In the genomic region with DNA sequence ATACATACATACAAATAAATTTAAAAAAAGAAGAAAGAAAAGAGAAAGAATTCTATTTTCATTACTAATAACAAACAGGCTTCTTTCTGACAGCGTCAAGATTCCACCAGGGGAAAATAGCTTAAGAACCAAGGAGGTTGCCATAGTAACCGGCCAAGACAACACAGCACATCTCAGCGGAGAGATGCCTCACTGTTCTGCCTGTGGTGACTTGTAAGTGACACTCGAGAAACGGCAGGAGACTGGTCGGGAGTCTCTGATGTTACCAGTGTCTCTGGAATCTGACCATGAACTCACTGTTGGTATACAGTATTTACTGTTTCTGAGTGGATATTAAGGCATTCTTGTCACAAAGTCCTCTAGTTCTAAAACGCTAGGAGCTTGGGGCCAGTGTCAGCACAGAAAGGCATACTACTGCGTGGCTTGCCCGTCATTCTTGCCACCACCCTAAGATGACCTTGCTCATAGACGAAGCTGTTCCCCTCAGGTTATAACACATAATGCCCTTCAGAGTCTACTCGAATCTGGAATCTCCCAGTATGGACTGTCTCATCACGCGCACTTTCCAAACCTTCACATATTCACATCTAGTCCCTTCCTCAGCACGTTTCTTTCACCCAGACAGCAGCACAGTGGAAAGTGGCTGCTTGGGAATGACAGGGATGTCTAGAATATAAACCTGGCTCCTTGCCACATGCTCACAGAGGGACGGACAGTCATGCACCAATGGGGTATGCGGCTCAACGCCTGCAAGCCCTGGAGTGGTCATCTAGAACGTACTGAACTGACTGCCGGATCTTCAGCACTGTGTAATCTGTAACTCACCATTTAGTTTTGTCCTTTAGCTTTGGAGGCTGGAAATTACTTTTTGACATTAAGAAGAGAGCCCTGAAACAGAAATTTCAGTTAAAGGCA, we compare ENCODE assay signal across 10 mouse cellular contexts. TPM values are rescaled to one million over a fixed set of nuclear protein-coding genes. Genes with fewer than 3 reads are reported as not detected.
A peak's percentile ranks its signal among the peaks of the same experiment; 100 is the strongest.
DNase-seq lines count a peak whose midpoint lies in the region; ATAC-seq and TF ChIP-seq lines count a peak whose summit lies in the region.
"Had no signal": no experiment of that assay in that cellular context is flagged by ENCODE, and none has a peak within 500 bp of the region (broad histone marks: within the 10 kb centered on the region; RNA-seq: fewer than 3 reads in every experiment).

No protein-coding gene starts in this region.

- peak; percentile 19 for DNase-seq in CD4-positive, CD25-positive, alpha-beta regulatory T cell, adult 2 months (ENCODE audit: low read depth, low spot score)
- peak; percentile 35 for DNase-seq in lung, postnatal 0 days (ENCODE audit: low spot score)
- no peak for DNase-seq in lung, adult 18-20 months
- peak; percentile 63 to 76 for DNase-seq in right cerebral cortex, postnatal 10 days (ENCODE audit: low spot score in 2 of 2)
- no peak for DNase-seq in kidney, adult 8-10 months

- no peak overlapping the region for H3K27ac ChIP-seq in lung, postnatal 0 days (ENCODE audit: low read length)
- H3K27ac ChIP-seq in hindbrain, embryonic 16.5 days (ENCODE audit: low read depth, low read length) = peak overlapping the region; percentile 24; the same call in 1 of the 2 replicates
- no peak overlapping the region for H3K27ac ChIP-seq in kidney, embryonic 16.5 days (ENCODE audit: low read length)
- H3K27ac ChIP-seq: liver, embryonic 15.5 days had no signal

- no peaks in the 10 kb centered on the region for H3K4me1 ChIP-seq in lung, postnatal 0 days (ENCODE audit: insufficient read depth, low read depth, low read length)
- H3K4me1 ChIP-seq in hindbrain, embryonic 16.5 days (ENCODE audit: control insufficient read depth, insufficient read depth, low read depth, low read length) = peaks cover 3% of the 10 kb centered on the region
- H3K4me1 ChIP-seq in kidney, embryonic 16.5 days (ENCODE audit: insufficient read depth, low read length) = no peaks in the 10 kb centered on the region

- H3K4me3 ChIP-seq in lung, postnatal 0 days (ENCODE audit: low read depth, low read length) = no peak overlapping the region
- no peak overlapping the region for H3K4me3 ChIP-seq in hindbrain, embryonic 16.5 days (ENCODE audit: low read length)
- no peak overlapping the region for H3K4me3 ChIP-seq in kidney, embryonic 16.5 days (ENCODE audit: low read length)
- H3K4me3 ChIP-seq: liver, embryonic 15.5 days had no signal

- H3K4me2 ChIP-seq in lung, postnatal 0 days (replicated peaks; ENCODE audit: low read depth, low read length) = no peak overlapping the region
- no peak overlapping the region for H3K4me2 ChIP-seq in hindbrain, embryonic 16.5 days (ENCODE audit: low read length)
- H3K4me2 ChIP-seq in kidney, embryonic 16.5 days (replicated peaks; ENCODE audit: low read depth, low read length) = no peak overlapping the region
- H3K4me2 ChIP-seq: liver, embryonic 15.5 days had no signal

- TF ChIP-seq EP300 in lung, postnatal 0 days (IDR thresholded peaks at IDR 0.05) = no peak

- ATAC-seq in CD4-positive, CD25-positive, alpha-beta regulatory T cell, adult 4 months = no peak
- ATAC-seq in lung, postnatal 0 days = peak; percentile 44; the same call in 1 of the 2 replicates
- ATAC-seq in hindbrain, embryonic 16.5 days = peak; percentile 87
- ATAC-seq in kidney, embryonic 16.5 days (ENCODE audit: low FRiP score, low TSS enrichment) = no peak
- ATAC-seq: intestine, embryonic 16.5 days had no signal

- H3K9ac ChIP-seq in lung, postnatal 0 days (replicated peaks; ENCODE audit: low read depth) = no peak overlapping the region
- H3K9ac ChIP-seq in hindbrain, embryonic 16.5 days (ENCODE audit: low read depth, low read length) = no peak overlapping the region
- no peak overlapping the region for H3K9ac ChIP-seq in kidney, embryonic 16.5 days (replicated peaks; ENCODE audit: low read length)
- H3K9ac ChIP-seq: liver, embryonic 15.5 days had no signal

- no peaks in the 10 kb centered on the region for H3K27me3 ChIP-seq in lung, postnatal 0 days (replicated peaks; ENCODE audit: insufficient read depth, low read length)
- no peaks in the 10 kb centered on the region for H3K27me3 ChIP-seq in hindbrain, embryonic 16.5 days (replicated peaks; ENCODE audit: control insufficient read depth, insufficient read depth, low read length)
- H3K27me3 ChIP-seq in kidney, embryonic 16.5 days (ENCODE audit: insufficient read depth, low read length) = no peaks in the 10 kb centered on the region
- H3K27me3 ChIP-seq: liver, embryonic 15.5 days had no signal

- no peaks in the 10 kb centered on the region for H3K9me3 ChIP-seq in lung, postnatal 0 days (ENCODE audit: low read length)
- H3K9me3 ChIP-seq in hindbrain, embryonic 16.5 days (ENCODE audit: control insufficient read depth, low read length) = no peaks in the 10 kb centered on the region
- no peaks in the 10 kb centered on the region for H3K9me3 ChIP-seq in kidney, embryonic 16.5 days (ENCODE audit: low read length)
- H3K9me3 ChIP-seq: liver, embryonic 15.5 days had no signal

- peaks cover 32% of the 10 kb centered on the region for H3K36me3 ChIP-seq in lung, postnatal 0 days (ENCODE audit: insufficient read depth, low read length)
- H3K36me3 ChIP-seq in hindbrain, embryonic 16.5 days (ENCODE audit: control insufficient read depth, insufficient read depth, low read length) = peaks cover 9% of the 10 kb centered on the region; the same call in 1 of the 2 replicates
- H3K36me3 ChIP-seq in kidney, embryonic 16.5 days (ENCODE audit: insufficient read depth, low read length) = peaks cover 33% of the 10 kb centered on the region

- WGBS in lung, postnatal 0 days = 63% methylated on average over 19 of the region's 19 CpGs
- WGBS in hindbrain, embryonic 16.5 days = 45% methylated on average over 19 of the region's 19 CpGs
- WGBS in kidney, embryonic 16.5 days = 73% methylated on average over 19 of the region's 19 CpGs

- no peak for TF ChIP-seq CTCF in lung, postnatal 0 days (IDR thresholded peaks at IDR 0.05)

RNA-seq across cellular contexts. Expression of a gene that starts 48.6 kb away (rescaled TPM):
- 1 to 10 TPM in 1 of 2 experiments, under 1 TPM in 1; 0.31 to 1.2 TPM for polyA plus RNA-seq in CD4-positive, CD25-positive, alpha-beta regulatory T cell, adult 4 months (2017; shearing (Covaris generic))
- 2.9 and 4.8 TPM in 2 replicates for polyA plus RNA-seq in lung, postnatal 0 days (2015; fragmentation: Nextera tagmentation; extraction: Ambion mirVana)
- 159 and 167 TPM in 2 replicates for polyA plus RNA-seq in hindbrain, embryonic 16.5 days (2015; fragmentation: Nextera tagmentation; extraction: Ambion mirVana)
- polyA plus RNA-seq in kidney, embryonic 16.5 days (2015; fragmentation: Nextera tagmentation; extraction: Ambion mirVana) = 4.7 and 5.7 TPM in 2 replicates

RNA-seq across cellular contexts. Expression of a gene that starts 49.2 kb away (rescaled TPM):
- polyA plus RNA-seq in CD4-positive, CD25-positive, alpha-beta regulatory T cell, adult 4 months (2017; shearing (Covaris generic)) = 1 to 10 TPM; 3.1 to 4.6 TPM
- polyA plus RNA-seq in lung, postnatal 0 days (2015; fragmentation: Nextera tagmentation; extraction: Ambion mirVana) = 20.6 and 22.9 TPM in 2 replicates
- 22.8 and 25.2 TPM in 2 replicates for polyA plus RNA-seq in hindbrain, embryonic 16.5 days (2015; fragmentation: Nextera tagmentation; extraction: Ambion mirVana)
- polyA plus RNA-seq in kidney, embryonic 16.5 days (2015; fragmentation: Nextera tagmentation; extraction: Ambion mirVana) = 31.5 and 32.6 TPM in 2 replicates

RNA-seq across cellular contexts. Expression of a gene that starts 52.7 kb away (rescaled TPM):
- polyA plus RNA-seq in CD4-positive, CD25-positive, alpha-beta regulatory T cell, adult 4 months (2017; shearing (Covaris generic)) = not detected
- 2.7 and 3.1 TPM in 2 replicates for polyA plus RNA-seq in lung, postnatal 0 days (2015; fragmentation: Nextera tagmentation; extraction: Ambion mirVana)
- polyA plus RNA-seq in hindbrain, embryonic 16.5 days (2015; fragmentation: Nextera tagmentation; extraction: Ambion mirVana) = 13.2 and 16.5 TPM in 2 replicates
- 25.7 and 32.4 TPM in 2 replicates for polyA plus RNA-seq in kidney, embryonic 16.5 days (2015; fragmentation: Nextera tagmentation; extraction: Ambion mirVana)

Comparison
In these comparisons a context has a peak if more than half of its experiments do, and no peak if none do; other contexts are left out.
1. DNase-seq: peak in CD4-positive, CD25-positive, alpha-beta regulatory T cell, adult 2 months (single experiment), lung, postnatal 0 days (single experiment) and right cerebral cortex, postnatal 10 days (2 of 2); none in lung, adult 18-20 months (0 of 2) and kidney, adult 8-10 months (0 of 2).
2. ATAC-seq: peak in lung, postnatal 0 days (single experiment) and hindbrain, embryonic 16.5 days (single experiment); none in CD4-positive, CD25-positive, alpha-beta regulatory T cell, adult 4 months (single experiment) and kidney, embryonic 16.5 days (single experiment).
3. RNA of a gene that starts 48.6 kb away (polyA plus RNA-seq): 159 to 167 TPM in hindbrain, embryonic 16.5 days; 4.7 to 5.7 TPM in kidney, embryonic 16.5 days, 2.9 to 4.8 TPM in lung, postnatal 0 days and 0.31 to 1.2 TPM in CD4-positive, CD25-positive, alpha-beta regulatory T cell, adult 4 months; every median in the first group is over 10 times any median in the second.